Mouse (Mus musculus): ENCODE data around the gene Rad51b.

Rad51b gene

DNA sequence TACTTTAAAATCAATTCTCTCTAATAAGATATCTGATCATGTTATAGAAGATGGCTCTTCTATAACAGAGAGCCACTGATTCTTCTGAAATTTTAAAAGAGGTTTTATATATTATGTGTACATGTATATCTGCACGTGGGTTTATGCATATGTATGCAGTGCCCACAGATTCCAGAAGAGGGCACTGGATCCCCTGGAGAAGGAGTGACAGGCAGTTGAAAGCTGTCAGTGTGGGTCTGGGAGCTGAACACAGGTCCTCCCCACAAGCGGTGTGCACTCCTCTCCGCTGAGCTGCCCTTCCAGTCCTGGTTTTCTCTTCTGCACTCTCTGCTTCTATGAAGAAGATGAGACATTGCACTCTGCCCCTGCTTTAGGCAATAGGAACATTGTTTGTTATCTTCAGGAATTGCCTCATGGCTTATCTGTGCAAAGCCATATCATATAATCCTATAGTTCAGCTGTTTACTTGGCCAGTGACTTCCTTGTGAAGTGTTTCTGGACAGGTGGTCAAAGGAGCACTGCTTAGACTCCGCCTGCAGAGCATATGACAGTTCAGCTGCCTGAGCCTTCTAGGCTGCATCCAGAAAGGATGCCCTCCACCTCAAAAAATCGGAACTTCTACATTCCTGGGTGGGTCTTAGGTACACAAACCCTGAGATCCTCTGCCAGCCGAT lies 485.5 kb downstream of the Rad51b start:
- DNase-seq, result no peak

DNA sequence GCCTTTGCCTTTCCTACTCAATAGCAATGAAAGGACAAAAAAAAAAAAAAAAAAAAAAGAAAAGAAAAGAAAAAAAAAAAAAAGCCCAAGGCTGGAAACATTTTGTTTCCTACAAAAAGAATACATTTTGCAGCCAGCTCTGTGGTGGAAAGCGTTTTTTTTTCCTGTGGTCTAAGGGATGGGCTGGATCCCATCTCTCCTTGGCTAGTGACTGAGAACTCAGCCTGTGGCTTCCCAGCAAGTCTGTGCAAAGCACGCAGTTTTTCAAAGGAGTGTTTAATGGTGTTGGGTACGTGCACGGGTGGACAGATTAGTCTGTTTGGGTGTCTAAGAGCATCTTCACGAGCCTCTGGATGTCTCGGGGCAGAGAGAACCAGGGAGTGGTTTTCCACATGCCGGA lies 487.1 kb downstream of the Rad51b start:
- DNase-seq, result no peak

DNA sequence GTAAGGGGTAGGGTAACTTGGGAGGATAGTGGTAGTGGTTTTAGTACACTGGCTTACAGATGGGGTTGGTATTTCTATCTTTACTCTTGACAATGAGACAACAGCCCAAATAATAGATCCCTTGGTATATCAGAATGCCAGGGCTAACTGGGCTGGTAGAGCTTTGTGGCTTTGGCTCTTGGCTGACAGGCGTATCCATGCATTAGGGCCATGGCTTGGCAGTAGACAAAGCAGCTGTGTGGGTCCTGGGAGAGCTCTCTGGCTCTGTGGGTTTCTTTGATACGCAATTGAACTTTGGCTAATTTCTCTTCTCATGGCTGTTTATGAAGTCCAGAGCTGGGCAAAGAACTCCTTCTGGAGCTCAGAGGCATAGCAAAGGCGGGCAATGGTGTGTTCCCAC lies 488.6 kb downstream of the Rad51b start:
- no peak for DNase-seq

DNA sequence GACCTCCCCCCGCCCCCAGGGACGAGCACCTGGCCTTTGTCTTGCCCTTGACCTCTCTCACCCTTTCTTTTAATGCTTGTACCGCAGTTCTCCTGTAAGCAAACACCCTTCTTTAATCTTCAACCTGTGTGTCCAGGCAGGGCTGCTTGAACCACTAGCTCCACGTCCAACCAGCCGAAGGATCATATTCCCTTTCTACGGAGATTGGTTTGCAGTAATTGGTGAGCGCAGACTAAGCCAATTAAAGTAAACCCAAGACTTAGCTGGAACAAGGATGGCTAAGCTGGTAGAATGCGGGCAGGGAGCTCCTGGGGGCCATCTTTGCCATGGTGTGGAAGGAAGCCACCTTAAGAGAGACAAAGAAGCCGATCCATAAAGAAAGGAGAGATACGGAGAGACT lies 490.5 kb downstream of the Rad51b start:
- DNase-seq, result no peak

DNA sequence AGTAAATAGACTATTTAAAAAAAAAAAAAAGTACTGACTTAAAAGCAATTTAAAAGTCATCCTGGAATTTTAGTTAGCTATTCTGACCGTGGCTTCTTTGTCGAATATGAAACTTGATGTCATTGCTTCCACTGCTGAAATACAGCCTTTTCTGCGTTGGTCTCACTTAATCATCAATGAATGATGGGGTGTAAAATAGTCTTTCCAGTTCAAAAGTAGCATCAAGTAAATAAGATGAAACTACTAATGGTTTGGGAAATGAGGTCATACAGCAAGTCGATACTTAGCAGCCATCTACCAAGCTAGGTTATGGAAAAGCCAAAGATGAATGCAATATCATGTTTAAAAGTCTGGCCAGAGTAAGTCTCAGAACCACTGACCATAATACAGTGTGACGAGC lies 491.3 kb downstream of the Rad51b start:
- no peak for DNase-seq

DNA sequence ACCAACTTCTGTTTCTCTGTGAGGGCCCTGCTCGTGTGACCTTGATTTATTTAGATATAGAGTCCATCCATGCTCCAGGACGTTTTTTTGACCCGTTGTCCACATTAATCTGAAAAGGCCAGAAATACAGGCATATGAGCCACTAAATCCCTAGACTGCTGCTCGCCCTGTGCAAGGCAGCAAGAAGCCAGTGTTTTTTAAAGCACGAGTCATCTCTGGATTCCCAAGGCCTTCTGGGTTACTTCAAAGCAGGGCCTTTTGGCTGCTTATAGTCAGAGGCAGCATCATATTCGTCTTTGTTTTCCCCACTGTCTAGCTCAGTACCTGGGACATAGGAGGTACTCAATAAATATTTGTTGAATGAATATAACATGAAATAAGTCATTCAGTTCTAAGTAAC lies 492.4 kb downstream of the Rad51b start:
- DNase-seq, result no peak

DNA sequence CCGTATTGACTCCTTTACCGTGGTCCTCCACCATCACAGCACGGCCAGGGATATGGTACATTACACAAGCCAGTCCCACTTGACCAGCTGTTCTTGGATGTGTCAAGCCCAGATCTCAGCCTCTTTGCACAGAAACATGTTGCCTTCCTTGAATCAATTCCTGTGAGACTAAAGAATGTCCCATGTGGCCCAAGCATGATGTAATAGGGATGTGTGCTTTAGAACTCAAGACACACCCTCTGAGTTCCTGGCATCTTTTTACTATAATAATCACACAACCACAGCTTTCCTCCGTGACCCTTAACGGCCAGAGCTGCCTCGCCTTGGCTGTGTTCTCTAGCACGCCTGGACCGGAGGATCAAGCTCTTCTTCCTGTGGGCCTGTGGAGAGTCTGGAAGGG lies 496.3 kb downstream of the Rad51b start:
- no peak for DNase-seq

DNA sequence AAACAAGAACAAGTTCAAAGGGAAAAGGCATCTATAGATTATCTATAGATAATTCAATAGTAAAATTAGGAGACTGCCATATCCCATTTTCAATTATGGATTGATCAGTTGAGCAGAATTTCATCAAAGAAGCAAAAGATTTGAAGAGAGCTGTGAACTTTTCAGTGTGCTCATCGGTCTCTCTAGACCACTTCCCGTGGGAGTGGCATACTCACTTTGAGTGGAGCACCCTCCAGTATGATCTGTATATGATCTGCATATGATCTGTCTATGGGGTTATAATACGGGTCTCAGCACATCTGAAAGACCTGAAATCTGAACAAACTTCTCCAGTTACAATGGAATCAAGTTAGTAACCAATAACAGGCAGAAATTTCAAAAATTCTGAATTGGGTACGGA lies 497.7 kb downstream of the Rad51b start:
- DNase-seq, result no peak

DNA sequence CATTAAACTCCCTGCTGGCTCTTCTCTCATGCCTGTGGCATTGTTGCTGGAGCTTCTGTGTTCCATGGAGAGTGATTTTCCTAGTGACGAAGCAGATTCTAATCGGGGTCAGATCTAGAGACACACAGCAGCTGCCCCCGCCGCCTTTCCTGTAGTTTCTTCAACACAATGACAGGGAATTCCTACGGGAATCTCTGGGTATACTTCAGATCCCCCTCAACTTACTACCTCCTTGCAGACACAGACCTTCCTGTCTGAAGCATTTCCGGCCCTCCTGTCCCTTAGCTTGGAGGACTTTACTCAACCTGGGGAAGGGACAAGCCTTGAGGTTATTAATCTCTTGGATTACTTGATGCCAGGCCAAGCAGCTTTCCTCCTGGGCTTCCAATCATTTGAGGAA lies 499.2 kb downstream of the Rad51b start:
- DNase-seq, result peak in 1 of 2 experiments; percentile 61

DNA sequence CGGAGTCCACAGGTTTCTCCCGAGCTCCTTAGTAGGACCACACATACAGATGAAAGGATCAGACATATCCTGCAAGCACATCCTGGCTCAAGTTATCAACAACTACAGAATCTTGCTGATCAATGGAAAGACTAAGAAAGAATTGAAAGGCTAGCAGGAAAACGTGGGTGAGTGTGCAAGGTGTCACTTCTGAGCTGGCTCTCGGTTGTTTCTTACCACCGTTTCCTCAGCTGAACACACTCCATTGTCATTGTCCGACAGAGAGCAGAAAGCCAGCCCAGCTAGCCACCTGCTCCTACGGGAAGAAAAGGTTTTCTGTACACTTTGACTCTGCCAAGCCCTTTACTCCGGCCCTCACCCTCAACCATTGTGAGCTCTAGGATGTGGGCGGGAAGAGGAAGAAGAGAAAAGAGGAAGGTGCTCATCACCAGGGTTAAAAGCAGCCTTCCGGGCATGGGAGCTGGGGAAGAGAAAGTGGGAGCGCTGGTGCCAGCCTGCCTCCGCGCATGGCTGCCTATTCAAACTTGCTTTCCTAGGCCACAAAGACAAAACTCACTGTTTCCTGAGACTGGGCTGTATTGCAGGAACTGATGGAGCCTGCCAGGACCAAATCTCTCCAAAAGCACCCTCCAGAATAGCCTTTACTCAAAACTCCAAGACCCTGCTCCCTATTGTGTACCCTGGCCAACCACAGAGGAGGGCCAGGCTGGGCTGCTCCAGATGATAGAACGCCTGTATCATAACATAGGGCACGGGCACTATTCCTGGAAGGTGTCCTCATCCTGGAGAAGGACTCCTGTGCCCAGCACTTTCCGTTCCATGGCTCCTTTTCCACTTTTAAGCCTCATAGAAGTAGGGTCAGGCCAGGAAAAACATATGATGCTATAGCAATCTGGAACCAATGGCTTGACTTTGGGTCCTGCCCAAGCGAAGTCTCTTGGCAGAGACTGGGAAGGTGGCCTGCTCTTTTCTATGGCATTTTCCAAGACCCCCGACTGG lies 500.0 kb downstream of the Rad51b start:
- peak in 1 of 2 experiments; percentile 40 for DNase-seq

DNA sequence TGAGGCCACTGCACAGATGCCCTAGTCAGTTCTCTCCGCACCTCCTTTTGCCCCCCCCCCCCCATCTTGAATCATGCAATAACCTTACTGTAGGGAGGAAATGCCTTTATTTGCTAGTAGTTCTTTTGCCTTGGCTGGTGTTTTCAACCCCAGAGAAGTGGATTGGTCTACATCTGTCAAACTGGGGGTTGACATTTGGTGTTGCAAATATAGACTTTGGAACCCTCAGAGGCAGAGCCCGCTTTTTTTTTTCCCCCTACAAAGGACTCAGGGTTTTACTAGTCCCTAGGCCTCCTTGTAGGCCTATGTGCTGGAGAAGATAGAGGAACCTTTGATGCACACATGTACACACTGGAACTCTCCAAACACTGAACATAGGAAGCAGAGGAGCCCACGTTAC lies 501.4 kb downstream of the Rad51b start:
- DNase-seq, result no peak

DNA sequence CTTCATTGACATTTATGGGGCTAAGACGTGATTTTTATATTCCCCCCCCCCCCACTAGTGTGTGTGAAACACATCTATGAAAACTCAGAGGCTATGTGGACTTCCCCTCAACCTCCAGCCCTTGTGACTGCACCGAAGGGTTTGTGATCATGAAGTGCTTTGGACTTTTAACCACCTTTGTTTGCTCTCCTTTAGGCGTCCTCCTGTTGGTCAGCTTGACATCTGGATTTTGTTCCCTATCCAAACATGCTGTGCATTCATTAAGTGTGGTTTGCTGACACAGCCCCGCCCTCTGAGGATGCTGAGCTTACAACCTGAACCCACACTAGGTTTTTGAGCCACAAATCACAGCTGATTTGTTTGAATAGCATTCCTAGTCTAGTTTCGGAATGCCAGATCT lies 502.3 kb downstream of the Rad51b start:
- no peak for DNase-seq

DNA sequence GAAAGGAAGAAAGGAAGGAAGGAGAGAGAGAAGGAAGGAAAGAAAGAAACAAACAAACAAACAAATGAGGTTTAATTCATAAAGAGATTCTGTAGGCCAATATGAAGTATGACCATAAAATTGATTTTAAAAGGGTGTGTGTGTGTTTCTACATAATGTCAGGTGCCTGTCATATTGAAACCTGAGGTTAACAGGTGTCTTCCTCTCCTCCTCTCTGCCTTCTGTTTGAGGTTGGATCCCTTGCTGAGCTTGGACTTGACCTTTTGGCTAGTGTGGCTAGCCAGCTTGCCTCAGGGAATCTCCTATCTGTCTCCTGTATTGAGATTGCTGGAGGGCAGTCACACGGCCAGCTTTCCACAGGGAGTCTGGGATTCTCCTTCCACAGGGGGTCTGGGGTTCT lies 506.6 kb downstream of the Rad51b start:
- DNase-seq, result no peak

DNA sequence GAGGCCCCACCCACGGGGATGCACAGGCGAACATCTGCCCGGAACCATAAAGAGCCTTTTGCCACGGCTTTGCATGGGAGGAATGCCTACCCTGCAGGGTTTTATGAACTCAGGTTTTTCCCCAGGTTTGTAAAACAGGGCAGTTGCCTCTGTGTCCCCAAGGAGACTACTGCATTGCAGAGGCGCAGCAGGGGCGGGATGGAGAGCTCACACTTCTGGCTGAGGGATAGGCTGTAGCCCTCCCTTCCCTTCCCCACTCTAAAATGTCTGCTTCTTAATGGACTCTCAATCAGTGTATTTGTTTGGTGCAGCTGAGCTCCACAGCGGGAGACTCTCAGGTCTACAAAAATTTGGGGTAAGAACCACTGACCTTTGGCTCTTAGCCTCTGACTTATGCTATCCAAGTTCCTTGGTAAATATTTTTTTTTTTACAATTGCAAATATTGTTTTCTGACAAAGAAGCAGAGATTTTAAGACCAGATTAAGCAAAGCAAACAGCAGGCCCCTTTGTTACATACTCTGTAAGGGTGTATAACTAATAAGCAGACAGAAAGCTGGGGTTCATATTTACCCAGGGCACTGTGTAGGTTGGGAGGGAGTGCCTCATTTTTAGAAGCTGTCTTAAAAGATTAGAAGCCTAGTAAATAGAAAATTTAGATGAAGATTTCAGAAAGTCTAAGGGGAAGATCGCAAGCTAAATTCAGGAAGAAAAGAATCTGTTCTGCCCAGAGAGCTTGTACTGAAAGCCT lies 507.9 kb downstream of the Rad51b start:
- no peak for DNase-seq

DNA sequence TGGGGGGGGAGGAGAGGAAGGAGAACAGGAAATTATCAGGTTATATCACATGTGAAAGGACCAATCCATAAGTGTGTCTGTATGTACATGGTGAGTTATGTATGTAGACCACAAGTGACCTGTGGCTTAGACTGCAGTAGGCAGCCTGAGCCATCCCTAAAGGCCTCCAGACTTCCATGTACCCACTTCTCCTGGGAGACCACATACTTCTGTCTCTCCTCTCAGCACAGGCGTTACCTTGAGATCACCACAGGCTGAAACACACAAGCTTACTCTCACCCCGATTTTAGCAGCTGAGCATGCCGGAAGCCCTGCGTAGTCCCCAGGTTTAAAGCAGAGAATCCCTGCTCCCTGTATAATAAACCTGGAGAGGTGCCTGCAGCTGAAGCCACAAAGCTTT lies 509.9 kb downstream of the Rad51b start:
- DNase-seq, result no peak

DNA sequence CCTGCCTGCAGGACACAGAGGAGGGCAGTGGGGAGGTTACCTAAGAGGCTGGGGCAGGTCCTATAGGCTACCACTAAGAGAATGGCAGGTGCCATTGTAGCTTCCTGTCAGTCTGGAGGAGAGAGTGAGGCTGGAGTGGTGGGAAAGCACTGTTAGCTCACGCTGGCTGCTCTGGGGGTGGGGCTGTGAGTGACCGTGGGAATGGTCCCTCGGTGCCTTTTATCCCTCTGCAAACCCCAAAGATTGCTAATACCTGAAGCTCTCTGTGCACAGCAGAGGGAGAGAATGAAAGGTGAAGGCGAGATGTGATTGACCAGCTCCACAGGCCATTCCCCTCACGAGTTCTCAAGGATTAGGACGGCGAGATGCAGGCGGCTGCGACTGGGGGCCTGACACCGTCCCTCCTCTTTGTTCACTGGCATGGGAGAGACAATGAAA lies 510.3 kb downstream of the Rad51b start:
- no peak for DNase-seq

DNA sequence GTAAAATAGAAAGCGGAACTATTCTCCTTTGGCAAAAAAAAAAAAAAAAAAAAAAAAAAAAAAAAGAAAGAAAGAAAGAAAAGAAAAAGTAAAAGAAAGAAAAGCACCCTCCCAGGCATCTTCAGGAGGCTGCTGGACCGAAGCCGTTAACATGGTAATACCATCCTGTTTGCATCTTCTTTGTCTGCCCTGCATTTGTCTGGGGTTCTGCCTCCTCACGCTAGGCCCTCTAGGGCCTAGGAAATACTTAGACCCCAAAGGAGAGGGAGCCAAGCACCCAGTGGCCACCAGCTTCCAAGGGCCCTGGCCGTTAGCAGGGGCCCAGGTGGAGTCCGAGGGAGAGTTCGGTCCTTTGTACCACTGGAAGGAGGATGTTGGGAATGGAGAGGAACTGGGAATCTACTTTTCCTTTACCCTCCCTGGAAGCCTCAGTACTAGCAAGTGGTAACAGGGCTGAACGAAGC lies 510.9 kb downstream of the Rad51b start:
- DNase-seq, result no peak

DNA sequence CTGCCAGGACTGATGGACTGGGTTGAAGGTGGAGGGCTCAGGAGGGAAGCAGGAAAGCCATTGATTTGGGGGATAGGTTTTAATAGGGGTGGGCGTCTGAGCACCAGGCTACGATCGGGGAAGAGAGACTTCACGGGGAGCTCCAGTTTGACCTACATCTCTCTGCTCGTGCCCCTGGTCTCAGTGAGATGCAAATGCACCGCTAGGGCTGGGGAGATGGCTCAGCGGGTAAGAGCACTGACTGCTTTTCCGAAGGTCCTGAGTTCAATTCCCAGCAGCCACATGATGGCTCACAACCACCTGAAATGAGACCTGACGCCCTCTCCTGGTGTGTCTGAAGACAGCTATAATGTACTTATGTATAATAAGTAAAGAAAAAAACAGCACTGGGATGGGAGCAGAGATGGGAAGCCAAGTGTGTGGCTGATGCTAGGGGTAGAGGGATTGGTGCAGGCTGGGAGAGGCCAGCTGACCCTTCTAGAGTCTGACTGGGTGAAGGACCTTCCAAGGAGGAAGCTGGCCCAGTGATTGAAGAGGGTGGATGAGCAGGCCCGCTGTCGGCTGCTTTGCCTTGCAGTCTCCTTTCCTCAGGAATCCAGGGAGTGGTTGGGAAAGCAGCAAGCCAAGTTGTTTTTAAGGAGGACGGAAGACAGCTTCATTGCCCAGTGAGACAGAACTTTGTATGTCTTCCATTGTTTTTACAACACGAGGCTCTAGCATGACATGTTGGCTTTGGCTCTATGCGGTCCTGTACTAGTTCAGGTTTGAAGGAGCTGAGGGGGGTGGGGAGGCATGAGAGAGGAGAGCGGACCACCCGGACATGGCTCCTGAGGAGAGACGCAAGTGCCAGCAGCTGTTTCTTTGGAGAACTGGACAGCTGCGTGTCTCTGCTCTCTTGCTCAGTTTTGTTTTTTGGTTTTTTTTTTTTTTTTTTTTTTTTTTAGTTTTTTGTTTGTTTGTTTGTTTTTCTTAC lies 511.6 kb downstream of the Rad51b start:
- peak in 1 of 2 experiments; percentile 50 for DNase-seq

DNA sequence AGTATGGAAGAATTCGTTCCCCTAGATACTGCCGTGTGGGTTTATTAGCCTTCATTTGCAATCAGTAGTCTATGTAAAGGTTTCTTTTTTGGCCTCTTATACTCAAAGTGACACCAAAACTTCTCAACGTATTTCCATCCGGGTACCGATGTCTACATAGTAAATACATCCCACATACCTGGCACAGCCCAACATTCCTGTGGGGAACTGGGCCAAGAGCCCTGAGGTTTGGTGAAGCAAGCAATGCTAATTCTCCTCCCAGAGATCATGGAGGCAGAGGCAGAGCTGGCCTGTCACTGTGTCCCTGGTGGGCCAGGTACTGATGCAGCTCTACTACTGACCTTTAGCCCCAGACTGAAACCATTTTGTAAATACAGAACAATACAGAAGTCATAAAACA lies 512.4 kb downstream of the Rad51b start:
- peak in 1 of 2 experiments; percentile 47 for DNase-seq

DNA sequence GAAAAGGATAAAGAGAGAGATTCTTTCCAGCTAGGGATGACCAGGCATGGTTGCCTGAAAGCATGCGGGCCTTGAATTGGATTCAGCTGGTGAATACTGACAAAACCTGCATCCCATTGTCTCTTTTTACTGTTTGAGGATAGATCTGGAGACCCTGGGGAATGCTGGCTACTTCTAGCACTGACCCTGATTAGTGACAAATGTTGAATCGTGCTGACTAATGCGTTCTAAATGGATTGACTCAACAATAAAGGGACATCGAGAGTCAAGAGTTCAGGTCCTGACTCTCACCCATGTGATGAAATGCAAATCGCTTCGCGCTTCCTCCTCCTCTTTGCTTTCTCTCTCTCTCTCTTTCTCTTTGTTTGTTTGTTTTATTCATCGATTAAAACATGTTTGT lies 515.3 kb downstream of the Rad51b start:
- no peak for DNase-seq

DNA sequence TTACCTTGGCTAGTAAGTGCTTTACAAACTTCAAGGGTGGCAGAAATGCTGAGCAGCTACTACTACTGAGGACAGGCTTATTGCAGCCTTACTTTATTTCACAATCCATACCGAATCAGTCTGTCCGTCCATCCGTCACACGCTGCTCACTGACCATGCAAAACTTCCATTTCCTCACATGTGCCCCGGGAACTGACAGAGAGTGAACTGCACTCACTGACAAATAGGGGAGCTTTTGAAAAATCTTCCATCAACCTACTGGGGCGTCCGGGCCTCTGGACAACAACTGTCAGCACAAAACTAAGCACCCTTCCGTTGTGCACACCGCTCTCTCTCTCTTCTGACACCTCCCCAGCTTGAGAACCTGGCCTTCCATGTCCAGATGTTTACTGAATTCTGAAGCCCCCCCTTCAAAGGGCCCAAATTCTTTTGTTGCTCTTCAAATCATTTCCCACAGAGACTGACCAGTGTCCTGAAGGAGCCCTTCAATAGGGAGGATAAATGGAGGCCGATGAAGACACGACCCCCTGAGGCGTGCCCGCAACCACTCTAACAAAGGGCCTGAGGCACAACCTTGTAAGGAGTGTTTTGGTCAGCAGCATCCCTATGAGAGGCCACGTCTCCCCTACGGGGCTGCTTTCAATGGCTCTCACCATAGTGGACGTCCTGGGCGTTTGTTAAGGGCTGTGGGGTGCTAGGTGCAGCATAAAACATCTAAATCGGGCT lies 515.9 kb downstream of the Rad51b start:
- DNase-seq, result no peak
